7 mouse cellular contexts compared by ENCODE assay signal in the genomic region with DNA sequence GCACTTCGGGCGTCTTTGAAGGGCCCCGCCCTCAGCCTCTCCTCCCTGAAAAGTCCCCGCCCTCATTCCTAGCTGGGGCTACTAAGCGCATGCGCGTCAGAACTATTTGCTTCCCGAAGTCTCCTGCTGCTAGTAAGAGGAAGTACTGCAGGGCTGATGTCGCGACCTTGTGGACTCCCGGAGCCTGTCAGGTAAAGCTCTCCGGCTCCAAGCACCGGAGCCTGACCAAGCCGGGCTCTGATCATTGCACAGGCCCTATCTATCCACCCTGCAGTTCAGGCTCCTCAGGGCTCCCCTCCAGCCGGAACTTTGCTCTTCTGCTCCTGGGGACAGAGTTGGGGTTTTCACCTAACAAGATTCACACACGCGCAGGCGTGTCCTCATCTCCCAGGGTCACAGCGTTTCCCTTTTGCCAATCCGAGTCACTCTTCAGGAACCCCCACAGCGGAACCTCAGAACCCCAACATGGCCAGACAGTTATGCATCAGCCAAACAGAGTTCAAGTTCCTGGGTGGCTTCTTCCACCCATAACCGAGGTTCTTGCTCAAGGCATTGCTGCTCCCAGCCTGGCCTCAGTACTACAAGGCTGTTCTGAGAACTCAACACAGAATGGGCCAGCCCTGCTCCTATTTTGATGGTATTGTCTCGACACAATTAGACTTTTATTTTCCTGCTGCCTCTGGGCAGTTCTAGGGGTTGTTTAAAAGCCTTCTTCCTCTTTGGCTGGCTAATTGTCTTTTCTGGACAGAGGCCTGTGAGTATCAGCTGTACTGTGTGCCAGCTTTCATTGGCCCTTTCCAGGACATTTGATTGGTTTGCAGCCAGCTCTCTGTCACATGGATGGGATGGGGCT. TPM values are rescaled to one million over a fixed set of nuclear protein-coding genes. Genes with fewer than 3 reads are reported as not detected.
A peak's percentile ranks its signal among the peaks of the same experiment; 100 is the strongest.
DNase-seq lines count a peak whose midpoint lies in the region; ATAC-seq lines count a peak whose summit lies in the region.

Gene Nudt7 (plus strand): TSS at position 48 of the 853 bp plus-strand sequence.

- peak within 1 kb of the TSS; percentile 80 for H3K4me2 ChIP-seq in embryonic facial prominence, embryonic 13.5 days
- H3K4me2 ChIP-seq in midbrain, embryonic 11.5 days = peak within 1 kb of the TSS; percentile 76

- peaks cover 10% of the 10 kb centered on the region for H3K4me1 ChIP-seq in embryonic facial prominence, embryonic 13.5 days
- peaks cover 4% of the 10 kb centered on the region; the same call in 1 of the 2 replicates for H3K4me1 ChIP-seq in midbrain, embryonic 11.5 days (ENCODE audit: control insufficient read depth, insufficient read depth, low read length)

- H3K27me3 ChIP-seq in embryonic facial prominence, embryonic 13.5 days = no peaks in the 10 kb centered on the region
- no peaks in the 10 kb centered on the region for H3K27me3 ChIP-seq in midbrain, embryonic 11.5 days (ENCODE audit: control insufficient read depth, insufficient read depth, low read length)

- peak within 1 kb of the TSS; percentile 64 for H3K4me3 ChIP-seq in embryonic facial prominence, embryonic 13.5 days
- H3K4me3 ChIP-seq in midbrain, embryonic 11.5 days (ENCODE audit: low read depth, low read length) = peak within 1 kb of the TSS; percentile 46

- DNase-seq in adrenal gland, postnatal 4 days (ENCODE audit: low spot score in 2 of 2) = peak; percentile 57 to 75
- DNase-seq in heart, adult 11 months = peak; percentile 99
- DNase-seq in kidney, adult 11 months = peak; percentile 97
- DNase-seq in left cerebral cortex, postnatal 4 days = peak; percentile 70
- peak; percentile 95 for DNase-seq in midbrain, embryonic 11.5 days (ENCODE audit: low spot score, missing footprints)
- peak; percentile 98 for DNase-seq in skeletal muscle tissue, adult 2 months (ENCODE audit: low read depth, low spot score)

- 3% methylated on average over 23 of the region's 23 CpGs for WGBS in embryonic facial prominence, embryonic 13.5 days
- WGBS in midbrain, embryonic 11.5 days = 6% methylated on average over 23 of the region's 23 CpGs

- no peaks in the 10 kb centered on the region for H3K36me3 ChIP-seq in embryonic facial prominence, embryonic 13.5 days
- H3K36me3 ChIP-seq in midbrain, embryonic 11.5 days (ENCODE audit: control insufficient read depth, insufficient read depth, low read length) = no peaks in the 10 kb centered on the region

- intact Hi-C loops in left cerebral cortex, postnatal 4 days (cut with DNase I) = no loop called here

- no peaks in the 10 kb centered on the region for H3K9me3 ChIP-seq in embryonic facial prominence, embryonic 13.5 days
- no peaks in the 10 kb centered on the region for H3K9me3 ChIP-seq in midbrain, embryonic 11.5 days (ENCODE audit: control insufficient read depth, low read length)

- peak within 1 kb of the TSS; percentile 78 for H3K9ac ChIP-seq in embryonic facial prominence, embryonic 13.5 days
- peak within 1 kb of the TSS; percentile 61 for H3K9ac ChIP-seq in midbrain, embryonic 11.5 days (ENCODE audit: low read length)

- H3K27ac ChIP-seq in embryonic facial prominence, embryonic 13.5 days = peak within 1 kb of the TSS; percentile 73
- no peak within 1 kb of the TSS for H3K27ac ChIP-seq in midbrain, embryonic 11.5 days (ENCODE audit: low read depth, low read length)

- ATAC-seq in embryonic facial prominence, embryonic 13.5 days (ENCODE audit: insufficient number of reproducible peaks, insufficient read depth, low FRiP score, low TSS enrichment, low read depth) = peak; percentile 83
- peak; percentile 93 for ATAC-seq in midbrain, embryonic 11.5 days (ENCODE audit: low FRiP score)

RNA-seq across cellular contexts. Expression of gene Nudt7, which starts in this region (rescaled TPM):
- 10 to 100 TPM; 22.5 to 31.2 TPM for total RNA-seq in adrenal gland, postnatal 4 days (2021)
- 14.1 and 17.7 TPM in 2 replicates for polyA plus RNA-seq in embryonic facial prominence, embryonic 13.5 days (2015; fragmentation: Nextera tagmentation; extraction: Ambion mirVana)
- 1 to 10 TPM; 1.0 to 1.8 TPM for total RNA-seq in left cerebral cortex, postnatal 4 days (2021)
- 9.8 and 10.7 TPM in 2 replicates for polyA plus RNA-seq in midbrain, embryonic 11.5 days (2014; fragmentation: Nextera tagmentation; extraction: Ambion mirVana)

Comparison
In these comparisons a context has a peak if more than half of its experiments do, and no peak if none do; other contexts are left out.
1. RNA of gene Nudt7 (total RNA-seq): 22.5 to 31.2 TPM in adrenal gland, postnatal 4 days; 1.0 to 1.8 TPM in left cerebral cortex, postnatal 4 days; every median in the first group is over 4 times any median in the second.
2. Peak in every context shown above with its lines, with median percentiles within 50 percentile points of each other: DNase-seq.